Mouse (Mus musculus): ENCODE results near the gene Basp1.

Gene Basp1

DNA sequence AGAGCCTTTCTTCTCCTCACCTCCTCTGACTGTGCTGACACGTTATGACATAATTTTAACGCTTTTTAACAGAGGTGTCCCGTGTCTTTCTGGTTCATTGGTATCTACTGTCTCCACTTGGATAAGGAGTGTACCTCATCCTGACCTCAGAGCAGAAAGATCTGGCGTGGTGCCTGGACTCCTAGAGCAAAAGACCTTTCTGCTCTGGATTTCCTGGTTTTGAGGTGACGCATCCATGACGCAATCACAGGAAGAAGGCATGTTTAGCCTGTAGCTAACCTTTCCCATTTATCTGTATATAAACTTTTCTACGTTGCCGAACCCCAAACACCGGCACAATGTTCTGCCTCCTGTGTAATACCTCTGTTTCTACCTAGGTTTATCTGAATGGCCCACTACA is 6.7 kb upstream of the Basp1 start:
- in situ Hi-C loops (cut with MboI; ENCODE audit: low sequenced_read_pairs), result loop anchor here (25.0 kb wide), 1 partner anchor 833 kb away; no protein-coding TSS in a partner anchor

DNA sequence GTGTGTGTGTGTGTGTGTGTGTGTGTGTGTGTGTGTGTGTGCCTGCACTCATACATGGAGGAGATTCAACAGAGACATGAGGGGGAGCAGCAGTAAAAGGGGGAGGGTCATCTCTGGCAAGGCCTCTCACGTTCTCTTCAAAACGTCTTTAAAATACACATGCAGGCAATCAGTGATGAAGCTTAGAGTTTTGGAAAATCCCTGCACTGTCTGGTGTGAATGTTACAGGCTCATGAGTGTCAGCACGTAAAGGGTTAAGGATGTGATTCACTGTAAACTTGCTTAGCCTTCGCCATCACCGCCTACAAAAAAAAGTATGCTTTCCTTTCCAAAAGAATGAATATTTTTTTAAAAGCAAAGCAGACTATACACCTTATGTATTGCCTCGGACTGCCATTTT is 2.8 kb upstream of the Basp1 start:
- in situ Hi-C loops (cut with MboI; ENCODE audit: low sequenced_read_pairs), result loop anchor here (25.0 kb wide), 1 partner anchor 829 kb away; no protein-coding TSS in a partner anchor

DNA sequence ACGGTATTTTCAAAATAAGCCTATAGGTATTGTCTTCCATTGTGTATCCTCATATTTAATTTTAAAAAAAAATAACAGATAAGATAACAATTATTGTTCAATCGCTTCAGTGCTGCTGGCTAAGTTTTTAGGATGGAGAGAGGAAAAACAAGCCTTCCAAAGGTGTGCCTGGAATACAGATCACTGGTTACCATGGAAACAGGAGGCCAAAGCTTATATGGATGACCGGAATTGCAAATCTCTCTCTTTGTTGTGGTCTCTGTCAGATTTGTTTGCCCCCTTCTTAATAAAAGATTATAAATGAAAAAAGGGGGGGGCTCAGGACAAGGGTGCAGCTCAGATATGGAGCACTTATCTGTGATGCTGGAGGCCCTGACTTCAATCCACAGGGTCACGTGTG is 2.4 kb upstream of the Basp1 start:
- in situ Hi-C loops (cut with MboI; ENCODE audit: low sequenced_read_pairs), result loop anchor here (25.0 kb wide), 1 partner anchor 829 kb away; no protein-coding TSS in a partner anchor

DNA sequence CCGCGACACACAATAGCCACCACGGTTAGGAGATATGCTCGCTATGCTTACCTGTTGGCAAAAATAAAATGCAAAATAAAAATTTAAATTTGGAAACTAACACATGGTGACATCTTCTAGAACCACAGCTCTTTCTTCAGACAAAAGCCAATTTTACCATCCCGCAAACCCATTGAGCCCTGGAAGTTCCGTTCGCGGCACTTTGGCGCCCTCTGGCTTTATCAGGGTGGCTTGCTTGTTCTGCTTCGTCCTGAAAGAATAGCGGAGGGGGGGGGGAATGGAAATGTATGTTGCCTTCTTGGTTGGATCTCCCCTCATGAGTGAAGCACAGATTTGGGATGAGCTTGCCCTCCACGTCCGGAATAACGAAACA is 1.2 kb upstream of the Basp1 start:
- in situ Hi-C loops (cut with MboI; ENCODE audit: low sequenced_read_pairs), result loop anchor here (25.0 kb wide), 1 partner anchor 827 kb away; no protein-coding TSS in a partner anchor

DNA sequence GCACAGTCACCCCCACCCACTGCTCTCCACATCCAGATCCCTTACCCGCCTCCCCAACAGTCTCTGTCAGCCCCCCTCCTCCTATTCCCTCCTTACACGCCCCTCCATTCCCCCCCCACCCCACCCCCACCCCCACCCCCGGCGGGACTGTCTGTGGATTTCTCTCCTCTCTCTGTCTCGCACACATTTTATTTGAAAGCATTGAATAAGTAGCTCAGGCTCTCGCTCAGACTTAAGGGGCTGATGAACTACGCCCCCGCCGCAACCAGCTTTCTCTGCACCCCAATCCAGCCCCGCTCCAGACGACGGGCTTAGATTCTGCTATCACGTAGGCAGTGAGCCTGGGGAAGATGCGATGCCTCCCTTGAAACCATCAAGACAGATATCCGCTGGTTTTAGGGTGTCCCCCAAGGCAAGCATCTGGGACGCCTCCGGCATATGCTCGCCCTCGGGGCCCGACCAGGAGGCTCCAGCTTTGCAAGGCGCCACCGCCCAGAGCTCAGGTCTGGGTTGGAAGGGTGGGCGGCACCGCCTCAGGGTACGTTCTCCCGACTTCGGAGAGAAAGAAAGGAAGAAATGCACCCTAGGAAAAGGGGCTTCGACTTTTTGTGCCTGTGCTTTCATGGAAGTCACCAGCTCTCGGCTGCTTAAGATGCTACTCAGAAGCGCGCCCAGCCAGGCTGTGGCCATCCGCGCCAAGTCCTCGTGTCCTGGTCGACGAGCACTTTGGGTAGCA is 615 bp upstream of the Basp1 start:
- in situ Hi-C loops (cut with MboI; ENCODE audit: low sequenced_read_pairs), result loop anchor here (25.0 kb wide), 1 partner anchor 827 kb away; no protein-coding TSS in a partner anchor

DNA sequence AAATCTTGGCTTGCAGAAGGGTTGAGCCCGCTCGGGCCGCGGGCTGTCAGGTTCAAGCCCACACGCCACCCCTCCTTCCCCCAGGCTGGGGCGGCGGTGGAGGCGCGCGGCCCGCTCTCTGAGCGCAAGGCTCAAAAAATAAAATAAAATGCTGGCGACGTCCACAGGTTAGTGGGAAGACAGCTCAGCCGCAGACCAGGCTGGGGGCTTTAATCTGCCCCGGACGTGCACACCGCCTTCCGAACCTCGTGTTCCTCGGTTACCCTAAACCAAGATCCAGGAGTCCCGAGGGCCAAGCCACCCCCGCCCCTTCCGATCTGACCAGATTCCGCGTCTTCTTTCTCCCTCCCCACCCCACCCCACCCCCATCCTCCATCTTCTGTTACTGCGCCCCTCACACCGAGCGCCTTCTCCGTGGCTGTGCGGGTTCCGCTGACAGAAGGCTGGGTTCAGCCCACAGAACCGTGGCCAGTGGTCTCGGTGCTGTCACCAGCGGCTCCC is 753 bp downstream of the Basp1 start:
- in situ Hi-C loops (cut with MboI; ENCODE audit: low sequenced_read_pairs), result loop anchor here (25.0 kb wide), 1 partner anchor 826 kb away; no protein-coding TSS in a partner anchor

DNA sequence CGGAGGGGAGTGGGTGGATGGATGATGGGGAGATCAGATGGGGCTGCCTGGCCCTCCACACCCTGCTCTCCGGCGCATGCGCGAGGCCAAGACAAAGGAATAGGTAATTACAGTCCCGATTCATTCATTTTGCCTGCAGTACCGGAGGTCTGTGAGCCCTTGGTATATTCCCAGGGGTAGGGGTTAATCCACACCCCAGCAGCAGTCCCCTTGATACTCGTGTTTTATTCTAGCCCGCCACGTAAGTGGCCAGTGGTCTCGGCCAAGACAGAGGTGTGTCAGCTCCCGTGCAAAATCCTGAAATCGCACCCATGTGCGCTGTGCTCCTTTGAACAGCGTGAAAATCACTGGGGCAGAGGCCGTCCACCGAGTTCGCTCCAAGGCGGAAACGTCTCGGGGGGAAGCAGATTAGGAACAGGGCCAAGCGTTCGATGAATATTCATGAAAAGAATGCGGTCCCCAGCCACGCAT is 1.4 kb downstream of the Basp1 start:
- in situ Hi-C loops (cut with MboI; ENCODE audit: low sequenced_read_pairs), result loop anchor here (25.0 kb wide), 1 partner anchor 825 kb away; no protein-coding TSS in a partner anchor

DNA sequence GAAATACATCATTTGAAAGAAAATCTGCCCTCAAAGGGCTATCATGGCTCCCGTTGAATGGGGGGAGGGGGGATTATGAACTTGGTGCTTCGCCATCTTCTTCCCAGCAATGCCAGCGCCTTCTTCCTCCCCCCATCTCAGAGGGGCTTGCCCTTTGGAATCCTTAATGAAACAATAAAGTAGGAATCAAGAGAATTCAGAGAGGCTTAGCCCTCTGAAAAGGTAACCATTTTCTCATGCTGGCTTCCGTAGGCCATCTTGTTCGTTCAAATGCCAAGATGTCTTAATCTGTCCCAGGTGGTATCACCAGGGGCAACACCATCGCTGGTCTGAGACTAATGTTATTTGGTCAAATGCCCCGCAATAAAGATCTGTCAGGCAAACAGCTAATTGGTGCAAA is 2.1 kb downstream of the Basp1 start:
- in situ Hi-C loops (cut with MboI; ENCODE audit: low sequenced_read_pairs), result loop anchor here (25.0 kb wide), 1 partner anchor 824 kb away; no protein-coding TSS in a partner anchor

DNA sequence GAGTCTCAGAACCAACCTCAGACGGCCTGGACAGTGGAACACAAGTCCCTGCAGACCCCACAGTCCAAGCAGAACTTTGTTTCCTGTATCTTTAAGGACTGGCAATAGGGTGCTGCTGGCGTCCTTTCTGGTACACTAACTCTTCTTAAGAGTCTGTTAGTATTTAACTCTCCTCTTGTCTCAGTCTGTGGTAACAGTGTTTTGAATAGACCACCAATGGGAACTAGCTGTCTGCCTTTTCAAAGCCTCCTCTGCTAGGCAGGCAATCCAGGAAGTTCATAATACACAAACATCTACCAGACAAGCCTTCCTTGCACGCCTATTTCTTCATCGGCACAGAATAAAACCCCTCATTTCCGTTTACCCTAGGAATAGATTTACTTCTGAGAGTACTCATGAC is 7.6 kb downstream of the Basp1 start:
- in situ Hi-C loops (cut with MboI; ENCODE audit: low sequenced_read_pairs), result loop anchor here (25.0 kb wide), 1 partner anchor 819 kb away; no protein-coding TSS in a partner anchor

DNA sequence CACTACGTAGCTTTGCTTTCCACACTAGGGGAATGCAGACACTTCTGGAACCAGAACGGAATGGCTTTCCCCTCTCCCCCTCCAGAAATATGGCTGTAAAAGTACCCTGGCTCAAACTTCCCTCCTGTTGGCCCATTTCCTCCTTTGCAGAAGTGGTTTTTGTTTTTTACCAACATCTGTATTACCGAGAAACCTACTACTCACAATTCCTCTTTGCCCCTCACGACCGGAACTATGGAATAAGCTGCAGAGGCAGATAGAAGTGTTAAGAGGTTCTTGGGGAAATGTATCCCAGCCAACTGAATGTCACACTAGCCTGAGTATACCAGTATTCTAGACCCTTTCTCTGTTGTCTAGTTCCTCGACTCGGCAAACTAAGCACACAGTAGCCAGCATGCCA is 9.7 kb downstream of the Basp1 start:
- in situ Hi-C loops (cut with MboI; ENCODE audit: low sequenced_read_pairs), result loop anchor here (25.0 kb wide), 1 partner anchor 817 kb away; no protein-coding TSS in a partner anchor

DNA sequence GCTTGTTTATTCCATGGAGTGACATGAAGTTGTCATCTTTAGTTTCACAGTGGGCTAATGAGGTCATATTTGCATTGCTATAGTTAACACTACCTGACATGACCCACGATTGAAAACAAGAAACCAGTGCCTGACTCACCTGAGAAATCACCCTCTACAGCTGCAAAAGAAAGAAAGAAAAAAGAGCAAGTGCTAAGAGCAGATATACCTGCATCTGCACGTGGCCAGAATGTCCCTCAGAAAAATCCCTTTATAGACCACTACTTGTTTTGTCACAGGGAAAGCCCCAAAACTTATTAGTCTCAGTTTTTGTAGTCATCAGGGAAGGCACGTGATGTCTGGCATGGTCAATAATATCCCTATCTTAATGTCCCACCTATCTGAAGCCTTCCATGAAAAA is 11.6 kb downstream of the Basp1 start:
- in situ Hi-C loops (cut with MboI; ENCODE audit: low sequenced_read_pairs), result loop anchor here (25.0 kb wide), 1 partner anchor 815 kb away; no protein-coding TSS in a partner anchor

DNA sequence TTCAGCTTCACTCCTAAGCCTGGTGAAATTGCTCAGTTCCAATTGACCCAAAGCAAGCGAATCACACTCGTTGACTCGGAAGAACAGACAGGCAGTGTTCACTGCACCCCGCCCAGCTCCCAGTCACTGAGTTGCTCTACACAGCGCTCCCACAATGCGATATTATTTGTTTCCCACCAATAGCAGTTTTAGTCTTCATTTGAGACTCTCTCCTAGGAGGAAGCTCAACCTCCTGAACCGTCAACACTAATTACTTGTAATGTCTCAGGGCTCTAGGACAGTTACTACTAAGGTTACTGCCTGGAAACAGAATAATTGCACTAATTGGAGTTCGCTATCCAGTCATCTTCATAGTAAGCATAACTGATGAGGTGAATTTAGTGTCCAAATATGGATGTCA is 13.3 kb downstream of the Basp1 start:
- in situ Hi-C loops (cut with MboI; ENCODE audit: low sequenced_read_pairs), result loop anchor here (25.0 kb wide), 1 partner anchor 813 kb away; no protein-coding TSS in a partner anchor

DNA sequence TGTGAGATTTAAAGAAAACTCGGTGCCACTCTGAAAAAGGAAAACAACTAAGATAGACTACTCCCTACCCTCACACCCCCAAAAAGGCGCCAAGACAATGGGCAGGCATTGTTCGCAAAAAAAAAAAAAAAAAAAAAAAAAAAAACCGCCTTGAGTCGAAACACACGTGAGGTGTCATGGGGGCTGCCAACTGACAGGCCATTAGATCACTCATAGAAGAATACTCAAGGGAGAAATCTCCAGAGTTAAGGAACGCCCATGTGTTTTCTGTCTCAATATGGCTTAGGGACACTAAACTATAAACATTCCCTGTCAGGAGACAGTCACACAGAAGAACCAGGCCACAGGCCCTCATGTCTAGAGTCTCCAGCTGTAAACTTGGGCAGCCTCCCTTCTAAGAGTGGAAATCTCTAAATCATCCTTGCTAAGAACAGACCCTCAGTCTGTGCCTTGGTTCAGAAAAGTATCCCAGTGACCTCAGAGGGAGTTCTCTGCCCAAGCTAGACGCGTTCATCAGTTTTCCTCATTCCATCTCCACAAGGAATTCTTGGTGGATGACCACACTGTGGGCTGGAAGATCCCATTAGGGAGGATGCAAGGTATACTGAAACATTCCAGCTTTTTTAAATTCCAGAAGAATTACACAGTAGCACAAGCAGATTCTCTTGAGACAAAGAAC is 17.5 kb downstream of the Basp1 start:
- in situ Hi-C loops (cut with MboI; ENCODE audit: low sequenced_read_pairs), result no loop called here

DNA sequence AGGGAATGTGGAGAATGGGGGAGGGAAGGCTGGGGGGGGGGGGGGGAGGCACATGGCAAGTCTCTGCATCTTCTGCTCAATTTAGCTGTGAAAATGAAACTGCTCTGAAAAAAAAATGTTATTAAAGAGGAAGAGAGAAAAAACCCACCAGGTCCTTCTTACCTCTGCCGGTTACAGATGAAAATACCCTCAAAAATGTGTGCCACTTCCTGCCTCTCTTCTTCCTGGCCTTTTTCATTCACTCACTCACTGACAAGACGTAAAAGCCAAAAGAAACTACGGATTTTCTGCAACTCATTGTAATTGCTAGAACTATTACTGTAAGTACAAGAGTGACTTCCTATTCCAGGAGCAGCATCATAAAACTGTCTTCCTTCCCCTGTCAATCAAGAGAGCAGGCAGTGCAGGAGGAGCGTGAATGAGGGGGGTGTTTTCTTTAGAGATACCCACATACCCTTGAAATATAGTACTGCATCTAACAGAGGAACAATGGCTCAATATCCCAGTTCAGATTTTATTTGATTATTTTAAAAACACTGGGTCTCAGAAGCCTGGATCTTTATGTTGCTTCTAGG is 21.0 kb downstream of the Basp1 start:
- in situ Hi-C loops (cut with MboI; ENCODE audit: low sequenced_read_pairs), result no loop called here

DNA sequence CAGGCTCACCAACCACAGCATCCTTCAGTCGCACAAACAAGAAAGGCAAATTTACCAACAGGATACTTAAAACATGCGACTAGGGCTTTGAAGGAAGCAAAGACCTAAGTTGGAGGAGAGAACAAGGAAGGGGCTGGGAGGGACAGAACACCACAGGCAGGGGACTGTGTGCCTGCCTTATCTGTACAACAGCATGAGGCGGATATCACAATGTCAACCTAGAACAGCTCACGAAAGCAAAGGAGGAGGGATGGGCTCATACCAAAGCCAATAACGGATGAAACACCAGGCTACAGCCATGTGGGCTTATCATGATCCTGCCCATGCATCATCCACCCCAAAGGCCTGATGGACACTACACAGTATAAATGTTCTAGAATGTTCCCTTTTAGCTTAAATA is 22.4 kb downstream of the Basp1 start:
- in situ Hi-C loops (cut with MboI; ENCODE audit: low sequenced_read_pairs), result no loop called here

DNA sequence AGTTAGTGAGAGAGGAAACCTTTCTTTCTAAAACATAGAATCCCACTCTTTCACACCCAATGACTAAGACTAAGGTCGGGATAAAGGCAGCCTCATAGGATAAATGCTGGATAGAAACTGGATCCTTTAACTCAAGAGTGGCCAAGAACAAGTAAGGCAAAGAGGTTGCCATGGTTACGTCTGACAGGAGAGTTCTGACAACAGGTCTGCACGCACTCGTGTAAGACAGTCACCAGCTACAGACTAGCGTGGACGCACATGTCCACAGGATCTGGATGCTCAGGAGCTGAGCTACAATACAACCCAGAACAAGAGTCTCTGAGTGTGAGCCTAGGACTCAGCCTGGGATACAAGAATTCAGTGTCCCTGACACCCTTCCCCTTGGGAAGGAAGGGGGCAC is 26.0 kb downstream of the Basp1 start:
- in situ Hi-C loops (cut with MboI; ENCODE audit: low sequenced_read_pairs), result no loop called here

DNA sequence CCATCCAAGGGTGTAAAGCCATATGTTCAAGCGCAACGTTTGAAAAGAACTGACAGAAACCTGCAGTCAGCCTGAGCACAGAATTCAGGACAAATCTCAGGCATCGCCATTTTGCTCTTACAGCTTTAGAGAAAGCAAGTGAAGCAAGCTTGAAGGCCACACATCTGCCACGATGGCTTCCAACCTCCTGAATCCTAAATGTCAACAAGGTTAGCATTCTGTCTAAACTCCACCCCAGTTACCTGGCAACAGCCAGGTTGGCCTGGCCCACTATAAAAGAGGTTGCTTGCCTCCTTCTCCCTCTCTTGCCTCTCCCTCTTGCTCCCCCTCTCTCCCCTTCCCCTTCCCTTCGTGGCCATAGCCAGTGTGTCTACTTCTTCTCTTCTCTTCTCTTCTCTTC is 33.5 kb downstream of the Basp1 start:
- in situ Hi-C loops (cut with MboI; ENCODE audit: low sequenced_read_pairs), result no loop called here

DNA sequence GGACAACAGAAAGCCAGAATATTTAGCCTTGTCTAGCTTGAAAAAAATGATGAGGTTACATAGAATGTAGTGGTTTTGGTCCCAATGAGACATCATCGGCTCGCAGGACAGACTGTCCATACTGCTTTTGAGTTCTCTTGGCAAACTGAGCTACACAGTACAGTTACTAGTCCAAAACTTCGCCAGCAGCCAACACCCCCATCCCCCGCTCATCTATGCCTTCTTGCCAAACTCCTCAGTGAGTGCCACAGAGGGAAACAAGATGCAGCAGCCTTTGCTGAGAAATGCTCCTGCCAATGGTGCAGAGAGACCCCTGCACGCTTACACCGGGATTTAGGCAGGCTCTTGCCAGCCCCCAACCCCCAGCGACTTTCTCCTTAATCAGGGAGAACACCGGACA is 34.9 kb downstream of the Basp1 start:
- in situ Hi-C loops (cut with MboI; ENCODE audit: low sequenced_read_pairs), result no loop called here

DNA sequence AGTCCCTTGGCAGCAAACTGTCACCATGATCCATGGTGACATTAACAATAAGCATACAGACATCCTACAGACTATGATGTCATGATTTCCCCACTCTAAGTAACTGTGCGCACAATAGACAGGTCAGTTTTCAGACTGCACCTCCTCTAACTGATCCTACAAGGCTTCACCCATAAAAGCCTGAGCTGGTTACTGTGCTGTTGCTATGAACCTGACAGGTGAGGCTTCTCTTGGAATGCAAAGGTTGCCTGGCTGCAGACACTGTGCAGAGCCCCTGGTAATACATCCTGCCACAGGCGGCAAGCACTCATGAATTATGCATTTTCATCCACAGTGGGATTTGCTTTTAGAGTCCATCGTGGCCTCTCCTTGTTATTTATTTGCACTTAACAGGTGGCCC is 36.6 kb downstream of the Basp1 start:
- in situ Hi-C loops (cut with MboI; ENCODE audit: low sequenced_read_pairs), result no loop called here

DNA sequence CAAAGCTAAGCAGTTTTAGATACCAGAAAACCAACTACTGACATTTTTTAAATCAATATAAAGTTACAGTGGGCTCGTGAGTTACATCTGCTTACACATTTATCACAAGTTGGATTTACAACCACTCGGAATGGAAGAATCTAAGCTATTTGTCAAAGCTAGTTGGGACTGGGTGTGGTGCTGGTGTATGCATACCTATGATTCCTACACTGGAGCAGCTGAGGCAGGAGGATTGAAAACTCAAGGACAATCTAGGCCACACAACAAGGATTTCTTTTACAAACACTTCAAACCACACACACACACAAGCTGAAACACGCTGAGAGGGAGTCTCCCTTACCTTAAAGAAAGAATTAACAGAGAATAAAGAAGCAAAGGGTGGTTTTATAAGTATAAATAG is 40.1 kb downstream of the Basp1 start:
- in situ Hi-C loops (cut with MboI; ENCODE audit: low sequenced_read_pairs), result no loop called here

DNA sequence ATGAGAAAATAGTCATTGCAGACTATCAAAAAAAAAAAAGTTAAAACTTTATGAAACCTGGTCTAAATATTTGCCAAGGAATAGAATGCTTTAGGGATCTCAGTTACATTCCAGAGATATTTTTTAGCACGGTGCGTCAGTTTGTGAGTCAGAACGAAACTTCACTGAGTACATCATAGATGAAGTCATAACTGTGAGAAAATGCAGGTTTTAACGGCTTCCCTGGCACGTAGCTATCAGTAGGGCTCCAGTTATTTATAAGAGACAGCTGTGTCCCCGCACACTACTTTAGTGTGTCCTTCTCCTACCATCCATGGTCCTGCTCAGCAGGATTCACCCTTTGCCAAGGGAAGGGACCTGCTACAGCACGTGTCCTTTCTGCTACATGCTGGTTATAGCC is 44.0 kb downstream of the Basp1 start:
- in situ Hi-C loops (cut with MboI; ENCODE audit: low sequenced_read_pairs), result no loop called here
